Mouse (Mus musculus) thymus, adult 2 months (tissue): ENCODE measurements around the gene Commd9. TPM values are rescaled to one million over a fixed set of nuclear protein-coding genes. Genes with fewer than 3 reads are reported as not detected.

ENCODE experiments used
- DNase-seq: peaks from one replicate; pipeline ENCODE4 v3.0.0; 2021
- H3K27ac ChIP-seq: fragments of 200-500 bp; 2 replicates; pipeline ENCODE4 v1.5.1; 2012; ENCODE audit warnings: low read length, control low read depth; ENCODE audit not compliant: control insufficient read depth, insufficient read depth
- H3K27me3 ChIP-seq: fragments of 200-500 bp; 2 replicates; pipeline ENCODE4 v1.6.1; 2012; ENCODE audit warnings: mild to moderate bottlenecking, low read length, moderate library complexity, mixed read lengths; ENCODE audit not compliant: control insufficient read depth, insufficient read depth
- H3K36me3 ChIP-seq: fragments of 200-500 bp; 2 replicates; pipeline ENCODE4 v1.6.1; 2012; ENCODE audit warnings: mild to moderate bottlenecking, low read length, moderate library complexity; ENCODE audit not compliant: control insufficient read depth, insufficient read depth
- H3K4me1 ChIP-seq: fragments of 200-500 bp; replicated peaks from 2 replicates; pipeline ENCODE4 v1.6.1; 2012; ENCODE audit warnings: low read length; ENCODE audit not compliant: control insufficient read depth, insufficient read depth
- H3K4me3 ChIP-seq: fragments of 200-500 bp; 2 replicates; pipeline ENCODE4 v1.5.1; 2012; ENCODE audit warnings: mild to moderate bottlenecking, low read length, control low read depth, moderate library complexity; ENCODE audit not compliant: control insufficient read depth, insufficient read depth
- CTCF ChIP-seq: fragments of 200-500 bp; IDR thresholded peaks from 2 replicates; pipeline ENCODE4 v1.5.1; 2012; ENCODE audit warnings: mild to moderate bottlenecking, control low read depth, low read length, moderate library complexity, borderline replicate concordance; ENCODE audit not compliant: control insufficient read depth, poor library complexity, insufficient read depth; ENCODE audit errors: extremely low read depth
- POLR2A ChIP-seq: fragments of 200-500 bp; IDR thresholded peaks from 2 replicates; pipeline ENCODE4 v1.6.1; 2012; ENCODE audit warnings: mild to moderate bottlenecking, low read length, control low read depth, moderate library complexity; ENCODE audit not compliant: control insufficient read depth, poor library complexity, insufficient read depth; ENCODE audit errors: extremely low read depth
- WGBS: fragments of 180-500 bp; shearing (Covaris S2); methylation state at CpG from one replicate; pipeline ENCODE4 v1.1.7; 2018; 5-methylcytosine and 5-hydroxymethylcytosine counted together
- polyA plus RNA-seq: library from polyadenylated mRNA; depleted of rRNA; stranded (reverse); fragments of >200 nt; gene quantifications from 2 replicates; pipeline ENCODE4 v1.2.3, GENCODE M21; 2012

The Commd9 gene
- polyA plus RNA-seq, 1 experiment: 53.2 TPM

DNA sequence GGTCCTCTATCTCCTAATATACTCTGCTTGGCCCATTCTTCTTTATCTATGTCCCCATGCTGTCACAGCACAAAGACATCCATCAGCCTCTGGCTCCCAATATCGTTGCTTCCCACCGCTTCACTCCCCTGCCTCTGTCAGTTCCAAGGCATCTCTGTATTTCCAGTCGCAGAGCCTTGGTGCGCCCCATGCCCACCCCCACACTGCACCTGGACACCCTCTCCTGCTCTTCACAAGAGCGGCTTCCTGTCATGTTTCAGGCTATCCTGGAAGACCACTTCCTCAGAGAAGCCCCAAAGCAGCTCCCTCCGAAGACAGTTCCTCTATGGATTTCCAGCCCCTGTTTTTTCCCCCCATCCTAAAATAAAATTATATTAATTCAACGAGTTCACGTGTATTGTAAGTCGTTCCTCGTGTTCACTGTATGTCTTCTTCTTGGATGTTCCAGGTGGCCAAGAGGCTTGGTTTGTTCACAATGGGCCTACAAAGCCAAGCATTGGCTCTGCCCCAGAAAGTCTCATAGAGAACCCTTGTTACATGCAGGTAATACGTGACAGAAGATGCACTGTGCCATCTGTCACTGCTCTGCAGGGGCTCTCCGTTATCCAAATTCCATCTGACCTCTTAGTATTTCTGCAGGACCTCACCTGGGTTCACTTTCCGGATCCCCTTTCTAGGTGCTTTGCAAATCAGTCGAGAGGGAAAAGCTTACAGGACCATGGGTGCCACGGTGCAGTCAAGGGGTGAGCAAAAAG lies 23.5 kb downstream of the Commd9 start:
- Histone ChIP-seq H3K27me3 (no peaks in the 10 kb centered on the region), H3K36me3 (no peaks in the 10 kb centered on the region), H3K27ac (no peak overlapping the region), H3K4me3 (no peak overlapping the region), H3K4me1 (peaks cover 16% of the 10 kb centered on the region)
- TF ChIP-seq CTCF: no peak
- WGBS: 90% methylated on average over 15 of the region's 15 CpGs
- no peak for DNase-seq

DNA sequence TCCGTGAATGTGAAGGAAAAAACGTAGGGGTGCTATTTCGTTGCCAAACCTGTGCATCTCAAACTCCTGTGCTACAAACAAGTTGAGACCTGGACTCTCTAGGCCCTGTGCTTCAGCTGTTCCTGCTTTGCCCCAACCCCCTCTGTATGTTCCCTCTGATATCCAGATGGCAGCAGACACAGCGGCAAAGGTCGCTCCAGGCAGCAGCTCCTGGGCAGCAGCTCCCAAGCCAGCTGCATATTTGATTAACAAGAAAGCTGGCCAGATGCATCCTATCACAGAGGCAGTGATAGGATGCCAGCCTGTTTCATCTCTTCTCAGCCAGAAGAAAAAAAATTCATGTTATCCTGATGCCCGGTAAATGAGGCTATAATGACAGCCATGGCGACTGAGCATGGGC lies 32.5 kb downstream of the Commd9 start:
- no peaks in the 10 kb centered on the region for H3K4me1 ChIP-seq
- no peaks in the 10 kb centered on the region for H3K36me3 ChIP-seq
- WGBS: 96% methylated on average over 7 of the region's 7 CpGs
- TF ChIP-seq POLR2A (no peak), CTCF (no peak)
- H3K4me3 ChIP-seq: no peak overlapping the region
- DNase-seq: no peak
- H3K27ac ChIP-seq: no peak overlapping the region
- no peaks in the 10 kb centered on the region for H3K27me3 ChIP-seq

DNA sequence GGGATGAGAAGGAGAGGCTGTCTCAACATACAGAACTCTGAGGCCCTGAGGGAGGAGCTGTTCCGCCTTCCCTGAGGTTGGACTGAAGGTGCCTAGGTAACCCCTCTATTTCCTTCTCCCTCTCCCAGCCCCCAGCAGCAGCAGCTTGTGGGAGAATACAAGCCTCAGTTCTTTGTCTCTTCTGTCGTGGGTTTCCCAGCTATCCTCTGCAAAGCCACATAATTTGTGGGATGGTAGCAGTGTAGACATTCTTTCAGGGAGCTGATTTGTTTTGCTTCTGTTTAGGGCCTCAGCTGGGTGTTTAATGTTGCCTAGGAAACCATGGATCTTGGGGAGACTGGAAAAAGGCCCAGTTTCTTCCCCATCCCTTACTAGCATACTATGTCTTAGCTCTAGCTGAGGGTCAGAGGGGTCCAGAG lies 34.1 kb downstream of the Commd9 start:
- no peak for TF ChIP-seq CTCF
- no peak for TF ChIP-seq POLR2A

DNA sequence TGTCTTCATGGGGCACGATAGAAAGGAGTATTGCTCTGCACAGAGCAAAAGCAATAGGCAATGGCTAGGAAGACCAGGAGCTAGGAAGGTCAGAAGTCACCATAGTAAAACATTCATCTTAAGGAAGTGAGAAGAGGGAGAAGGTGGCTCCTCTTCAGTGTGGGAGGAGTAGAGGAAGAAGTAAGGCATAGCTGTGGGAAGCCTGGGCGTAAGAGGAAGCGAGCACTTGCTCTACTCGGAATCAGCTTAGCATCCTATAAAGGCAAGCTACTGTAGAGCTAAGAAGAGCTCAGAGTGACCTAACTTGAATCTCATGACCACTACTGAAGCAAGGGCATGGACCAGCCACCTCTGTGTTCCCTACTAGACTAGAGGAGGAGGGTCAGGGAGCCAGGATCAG lies 36.3 kb downstream of the Commd9 start:
- H3K4me3 ChIP-seq: no peak overlapping the region
- no peak for DNase-seq
- TF ChIP-seq CTCF (no peak), POLR2A (no peak)
- H3K4me1 ChIP-seq: no peaks in the 10 kb centered on the region
- H3K36me3 ChIP-seq: no peaks in the 10 kb centered on the region
- no peak overlapping the region for H3K27ac ChIP-seq
- H3K27me3 ChIP-seq: no peaks in the 10 kb centered on the region
- 87% methylated on average over 4 of the region's 4 CpGs for WGBS

More for the DNA sequence above, 34.1 kb downstream of the Commd9 start:
- H3K4me1 ChIP-seq: no peaks in the 10 kb centered on the region
- H3K27ac ChIP-seq: no peak overlapping the region
- 71% methylated on average over 2 of the region's 2 CpGs for WGBS
- H3K36me3 ChIP-seq: no peaks in the 10 kb centered on the region
- no peak overlapping the region for H3K4me3 ChIP-seq
- no peak for DNase-seq
- no peaks in the 10 kb centered on the region for H3K27me3 ChIP-seq

DNA sequence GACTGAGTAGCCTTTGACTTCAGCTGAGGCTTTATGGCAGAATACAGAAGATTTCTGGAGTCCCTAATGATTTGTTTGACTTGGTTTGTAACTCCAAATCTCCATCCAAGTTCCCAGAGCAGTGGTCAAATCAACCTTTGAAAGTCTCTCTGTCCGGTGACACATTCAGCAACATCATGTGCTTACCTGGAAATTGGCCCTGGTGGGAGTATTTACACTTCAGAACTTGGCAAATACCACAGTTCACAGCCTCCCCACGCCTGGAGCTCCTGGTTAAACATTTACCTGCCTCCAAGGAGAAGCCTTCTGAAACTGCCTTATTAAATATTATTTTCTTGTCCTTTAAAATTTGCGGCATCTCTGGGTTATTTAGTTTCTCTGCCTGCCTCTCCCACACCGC lies 37.1 kb downstream of the Commd9 start:
- 92% methylated on average over 4 of the region's 4 CpGs for WGBS
- TF ChIP-seq POLR2A (no peak), CTCF (no peak)
- no peak for DNase-seq

DNA sequence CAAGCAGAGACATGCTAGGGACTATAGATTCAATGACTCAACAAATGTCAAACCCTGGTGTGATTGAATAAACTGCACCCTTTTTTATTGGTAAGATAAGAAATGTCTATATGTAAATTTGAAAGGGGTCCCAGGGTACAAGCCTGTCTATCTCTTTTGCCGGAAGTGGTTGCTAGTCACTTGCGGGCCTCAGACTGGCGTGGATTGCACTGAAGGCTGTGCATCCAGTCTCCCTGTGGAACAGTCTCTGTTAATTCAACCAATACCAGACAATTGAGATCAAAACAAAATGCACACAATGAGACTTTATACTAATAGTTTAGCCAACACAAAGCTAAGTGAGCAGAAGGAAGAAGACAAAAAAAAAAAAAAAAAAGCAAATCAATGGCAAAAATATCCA lies 39.1 kb downstream of the Commd9 start:
- no peaks in the 10 kb centered on the region for H3K4me1 ChIP-seq
- H3K27ac ChIP-seq: no peak overlapping the region
- H3K4me3 ChIP-seq: no peak overlapping the region
- 95% methylated on average over 3 of the region's 3 CpGs for WGBS
- no peaks in the 10 kb centered on the region for H3K36me3 ChIP-seq
- TF ChIP-seq POLR2A: no peak
- TF ChIP-seq CTCF: no peak
- H3K27me3 ChIP-seq: no peaks in the 10 kb centered on the region
- no peak for DNase-seq

More for the DNA sequence above, 37.1 kb downstream of the Commd9 start:
- H3K36me3 ChIP-seq: no peaks in the 10 kb centered on the region
- no peak overlapping the region for H3K27ac ChIP-seq
- no peaks in the 10 kb centered on the region for H3K4me1 ChIP-seq
- H3K27me3 ChIP-seq: no peaks in the 10 kb centered on the region
- H3K4me3 ChIP-seq: no peak overlapping the region
